Mouse (Mus musculus) neutrophil, adult 83 days (primary cell): Measurements from ENCODE around the gene Tnnt3. TPM values are rescaled to one million over a fixed set of nuclear protein-coding genes. Genes with fewer than 3 reads are reported as not detected.

Source experiments
- total RNA-seq, 2 experiments: library from RNA; stranded (reverse); gene quantifications; one replicate each; pipeline ENCODE4 v1.2.4; 2023

Gene Tnnt3
- 10 to 100 TPM; 17.8 to 18.5 TPM for total RNA-seq

GRCm38 (mm10) chr7:142498575-142498974 lies at the start of gene Tnnt3:
Tnnt3 (plus strand) TSS chr7:142498836.

GRCm38 (mm10) chr7:142460636-142461077 lies 38.0 kb upstream of the Tnnt3 start, which contains the start of gene Lsp1:
Lsp1 (plus strand) TSS chr7:142460809.

DNA sequence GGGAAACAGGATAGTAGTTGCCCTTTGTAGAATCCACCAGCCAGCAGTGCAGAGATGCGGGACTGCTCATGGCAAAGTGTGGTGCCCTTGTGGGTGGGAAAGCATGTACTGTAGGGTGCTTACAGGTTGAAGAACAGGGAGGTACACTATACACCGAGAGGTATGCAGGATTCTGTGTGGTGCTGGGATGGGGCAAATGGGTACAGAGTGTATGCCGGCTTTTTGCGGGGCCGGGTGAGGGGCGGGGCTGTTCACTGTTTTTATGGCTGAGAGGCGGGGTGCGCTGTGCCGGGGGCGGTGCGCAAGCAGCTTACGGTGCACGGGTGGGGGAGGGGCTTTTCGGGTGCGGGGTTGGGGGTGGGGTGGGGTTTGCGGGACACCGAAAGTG lies 34.0 kb downstream of the Tnnt3 start, which contains the start of gene Mrpl23:
Gene Mrpl23 (plus strand): TSS at position 16 of the 388 bp plus-strand sequence.

Other genes with a start within 250 kb of the Tnnt3 start
- not detected for gene Gm2431, start 240.5 kb upstream of the Tnnt3 start, total RNA-seq
- gene Gm4559, start 224.5 kb upstream of the Tnnt3 start, total RNA-seq = not detected
- gene Krtap5-1, start 201.7 kb upstream of the Tnnt3 start, total RNA-seq = not detected
- gene Krtap5-4, start 195.3 kb upstream of the Tnnt3 start, total RNA-seq = not detected
- 10 to 100 TPM; 19.6 to 21.5 TPM for gene Ifitm10, start 125.1 kb upstream of the Tnnt3 start, total RNA-seq
- 1 to 10 TPM; 3.8 to 3.9 TPM for gene Gm49369, start 116.2 kb upstream of the Tnnt3 start, total RNA-seq
- 100 to 1,000 TPM; 780 to 782 TPM for gene Ctsd, start 110.8 kb upstream of the Tnnt3 start, total RNA-seq
- 10 to 100 TPM in 1 of 2 experiments, 1 to 10 TPM in 1; 5.1 to 10.5 TPM for gene Syt8, start 64.0 kb upstream of the Tnnt3 start, total RNA-seq
- 1 to 10 TPM; 5.9 to 7.9 TPM for gene Tnni2, start 57.0 kb upstream of the Tnnt3 start, total RNA-seq
- 1,000 to 10,000 TPM; 1,349 to 1,491 TPM for gene Lsp1, start 38.0 kb upstream of the Tnnt3 start, total RNA-seq
- gene Mrpl23, start 33.9 kb downstream of the Tnnt3 start, total RNA-seq = 1 to 10 TPM; 1.1 TPM
- gene Igf2, start 168.0 kb downstream of the Tnnt3 start, total RNA-seq = not detected
- gene Gm49394, start 171.1 kb downstream of the Tnnt3 start, total RNA-seq = not detected
- gene Ins2, start 244.5 kb downstream of the Tnnt3 start, total RNA-seq = not detected